Mouse (Mus musculus) Muller cell, postnatal 12 days (primary cell): ENCODE data around the gene Sdccag8.

Experiments
- DNase-seq: peaks from one replicate; pipeline ENCODE4 v3.0.0-alpha.2; 2015; ENCODE audit errors: inconsistent ontology term

Sdccag8 gene

DNA sequence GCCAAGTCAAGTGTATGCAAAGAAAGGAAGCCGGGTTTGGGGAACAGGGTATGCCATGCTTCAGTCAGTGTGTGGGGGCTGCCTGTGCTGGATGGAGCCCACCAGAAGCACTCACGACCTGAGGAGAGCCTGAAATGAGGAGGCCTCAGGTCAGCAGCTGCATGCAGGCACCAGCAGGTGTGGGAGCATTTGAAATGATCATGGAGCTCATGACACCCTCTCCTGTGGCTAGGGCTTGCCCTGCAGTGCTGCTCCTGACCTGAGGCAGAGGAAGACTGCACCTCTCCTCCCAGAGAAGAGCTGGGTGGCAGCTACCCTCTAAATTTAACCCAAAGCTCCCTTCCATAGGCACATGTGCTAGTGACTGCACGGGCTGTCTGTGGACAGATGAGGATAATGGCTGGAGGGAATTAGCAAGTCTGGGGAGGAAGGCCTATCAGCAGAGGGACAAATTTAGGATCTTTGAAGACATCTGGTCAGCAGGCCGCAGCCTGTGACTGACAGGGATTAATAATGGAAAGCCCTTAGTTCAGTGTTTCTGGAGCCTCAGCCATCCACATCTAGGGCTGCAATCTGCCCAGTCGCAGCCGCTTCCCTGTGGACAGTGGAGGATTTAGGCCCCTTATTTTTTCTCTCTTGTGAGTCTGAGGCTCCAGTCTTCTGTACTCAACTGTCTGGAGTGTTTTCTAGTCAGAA is 196.3 kb downstream of the Sdccag8 start:
- no peak for DNase-seq

DNA sequence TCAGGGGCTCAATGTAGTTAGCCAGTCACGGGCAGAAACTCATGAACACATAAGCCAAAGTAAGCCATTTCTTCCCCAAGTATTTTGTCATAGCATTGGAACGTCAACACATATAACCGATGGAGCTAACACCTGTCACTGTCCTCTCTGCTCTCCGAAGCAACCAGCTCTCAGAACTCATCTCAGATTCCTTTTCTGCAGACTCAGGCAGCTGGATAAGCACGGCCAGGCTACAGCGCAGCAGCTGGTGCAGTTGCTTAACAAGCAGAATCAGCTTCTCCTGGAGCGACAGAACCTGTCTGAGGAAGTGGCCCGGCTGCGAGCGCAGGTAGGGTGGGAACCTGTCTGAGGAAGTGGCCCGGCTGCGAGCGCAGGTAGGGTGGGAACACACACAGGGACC is 197.2 kb downstream of the Sdccag8 start:
- DNase-seq: no peak

DNA sequence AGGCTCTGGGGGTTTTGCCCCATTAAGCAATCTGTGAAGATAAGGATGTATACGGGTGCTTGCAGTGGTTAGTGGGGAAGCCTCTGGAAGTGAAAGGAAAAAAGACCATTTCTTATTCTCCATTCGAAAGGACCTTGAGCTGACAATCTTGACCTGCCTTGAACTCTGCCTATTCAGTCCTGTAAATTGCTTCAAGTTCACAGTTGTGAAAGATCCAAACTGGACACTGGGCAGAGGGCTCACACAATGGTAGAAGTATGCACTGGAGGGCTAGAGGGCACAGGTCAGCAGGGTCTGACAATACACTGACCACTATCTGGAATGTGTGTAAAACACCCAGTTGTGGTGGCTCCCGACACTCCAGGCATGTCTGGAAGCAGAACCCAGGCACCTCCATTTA is 198.3 kb downstream of the Sdccag8 start:
- peak; percentile 48 for DNase-seq

DNA sequence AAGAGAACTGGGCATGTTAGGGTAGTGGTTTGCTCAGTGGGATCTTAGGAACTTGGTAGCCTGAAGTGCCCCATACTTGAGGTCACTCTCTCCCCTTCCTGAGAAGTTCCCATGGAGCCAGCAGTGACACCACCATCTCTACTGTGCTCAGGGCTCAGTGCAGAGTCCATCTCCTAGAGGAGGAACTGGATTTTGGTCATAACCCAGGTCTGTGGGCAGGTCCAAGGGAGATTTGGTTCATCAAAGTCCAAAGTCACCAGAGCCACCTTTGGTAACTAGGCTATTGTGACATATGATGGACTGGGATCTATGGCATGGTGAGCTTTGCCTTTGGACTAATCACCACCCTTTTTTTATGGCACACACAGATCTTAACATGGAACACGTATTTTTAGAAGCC is 198.9 kb downstream of the Sdccag8 start:
- DNase-seq: no peak

DNA sequence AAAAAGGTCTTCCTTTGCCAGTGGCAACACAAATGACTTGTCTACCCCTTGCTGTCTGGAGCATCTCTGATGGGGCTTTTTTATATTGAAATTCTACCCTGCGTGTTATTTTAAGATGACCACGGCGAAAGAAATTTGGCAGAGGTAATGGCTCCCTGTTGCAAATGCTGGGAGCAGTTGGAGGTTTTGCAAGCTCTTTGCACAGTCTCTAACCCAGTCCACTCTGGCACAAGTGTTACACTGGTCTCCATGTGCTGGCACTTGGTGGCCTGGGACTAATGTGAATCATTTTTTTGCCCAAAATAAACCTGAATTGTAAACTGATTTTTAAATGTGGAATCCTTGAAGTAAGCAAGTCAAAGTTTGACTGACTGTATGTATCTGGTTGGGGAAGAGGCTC is 199.3 kb downstream of the Sdccag8 start:
- no peak for DNase-seq

DNA sequence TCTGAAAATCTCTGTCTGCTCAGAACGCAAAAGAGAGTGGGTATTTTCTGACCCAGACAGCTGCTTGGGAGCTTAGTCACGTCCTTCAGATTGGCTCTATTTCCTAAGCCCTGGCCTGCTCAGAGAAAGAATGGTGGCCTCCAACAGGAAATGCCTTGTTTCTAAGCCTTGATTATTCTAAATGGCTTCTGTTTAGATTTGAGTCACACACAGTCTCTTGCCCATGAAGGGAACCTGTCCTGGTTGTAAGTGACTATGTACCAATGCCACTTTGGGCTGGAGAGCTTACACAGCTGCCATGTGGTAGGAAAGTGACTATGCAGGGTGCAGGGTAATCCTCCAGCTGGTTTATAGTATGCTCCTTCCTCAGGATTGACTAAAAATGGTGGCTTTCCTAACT is 199.9 kb downstream of the Sdccag8 start:
- DNase-seq: peak; percentile 86

DNA sequence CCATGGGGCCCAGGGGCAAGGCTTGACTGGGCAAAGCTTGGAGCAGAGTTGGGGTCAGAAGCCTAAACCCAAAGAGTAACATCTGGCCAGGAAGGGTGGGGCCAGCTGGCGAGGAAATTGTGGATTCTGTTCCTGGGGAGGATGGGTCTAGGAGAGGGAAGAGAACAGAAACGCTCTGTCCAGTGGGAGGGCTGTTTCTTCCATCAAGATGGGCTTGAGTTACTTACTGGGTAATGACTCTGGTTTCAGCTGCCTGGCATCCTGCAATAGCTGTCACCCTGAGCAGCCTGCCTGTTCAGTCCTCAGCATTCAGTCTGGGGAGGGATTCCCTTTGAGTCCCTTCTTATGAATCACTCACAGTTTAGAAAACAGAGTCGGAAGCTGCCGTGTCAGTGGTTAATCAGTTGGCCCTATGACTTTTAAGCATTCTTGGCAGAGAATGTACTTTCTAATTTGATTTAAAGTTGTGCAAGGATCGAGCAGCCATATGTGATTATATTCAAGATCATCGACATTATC is 200.5 kb downstream of the Sdccag8 start:
- DNase-seq: peak; percentile 80

DNA sequence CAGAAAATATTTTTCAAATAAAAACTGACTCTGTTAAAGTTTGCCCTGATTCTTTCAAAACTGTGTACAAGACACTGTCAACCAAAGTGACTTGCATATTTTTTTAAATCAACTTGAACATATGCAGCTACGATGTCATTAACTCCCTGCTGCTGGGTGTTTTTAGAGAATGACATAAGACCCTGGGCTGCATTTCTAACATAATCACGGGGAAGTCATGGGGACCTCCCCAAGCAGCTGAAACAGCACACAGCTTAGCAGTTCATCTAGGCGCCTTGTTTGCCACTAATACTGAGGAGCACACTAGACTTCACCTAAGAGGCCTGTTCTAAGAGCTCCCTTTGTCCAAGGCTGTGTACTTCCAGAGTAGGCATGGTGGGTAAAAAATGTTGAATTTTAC is 201.5 kb downstream of the Sdccag8 start:
- DNase-seq: no peak

DNA sequence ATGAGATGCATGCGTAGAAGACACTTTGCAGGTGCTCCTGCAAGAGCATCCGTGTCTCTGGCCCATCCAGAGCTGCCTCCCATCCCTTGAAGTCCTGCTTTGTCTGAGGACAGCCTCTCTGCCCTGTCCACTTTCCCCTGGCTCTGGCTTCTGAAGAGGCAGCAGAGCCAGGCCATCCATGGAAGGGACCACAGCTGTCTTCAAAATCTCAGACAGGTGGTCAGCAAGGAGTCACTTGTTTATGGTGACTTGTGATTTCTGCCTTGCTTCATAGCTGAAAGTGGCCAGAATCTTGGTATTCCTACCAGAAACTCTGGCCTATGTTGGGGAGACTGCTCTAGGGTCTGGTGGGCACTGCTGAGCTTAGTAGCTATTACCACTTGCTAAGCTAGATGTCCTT is 202.3 kb downstream of the Sdccag8 start:
- no peak for DNase-seq

DNA sequence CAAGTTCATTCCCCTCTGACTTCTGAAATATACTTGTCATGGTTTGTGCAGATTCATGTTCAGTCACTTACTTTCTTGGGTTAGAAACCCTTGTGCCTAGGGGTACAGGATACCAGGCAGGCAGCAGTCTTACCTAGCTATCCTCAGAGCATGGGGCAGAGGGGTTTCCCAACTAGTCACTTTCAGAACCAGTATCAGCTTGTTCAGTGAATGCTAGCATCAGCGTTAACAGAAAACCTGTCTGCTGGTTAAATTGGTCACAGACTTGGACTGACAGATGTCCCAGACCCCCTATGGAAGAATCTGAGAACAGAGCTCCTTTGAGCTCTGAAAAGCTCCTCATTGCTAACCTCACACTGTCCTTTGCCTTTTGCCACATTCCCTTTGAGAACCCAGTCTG is 204.3 kb downstream of the Sdccag8 start:
- no peak for DNase-seq

DNA sequence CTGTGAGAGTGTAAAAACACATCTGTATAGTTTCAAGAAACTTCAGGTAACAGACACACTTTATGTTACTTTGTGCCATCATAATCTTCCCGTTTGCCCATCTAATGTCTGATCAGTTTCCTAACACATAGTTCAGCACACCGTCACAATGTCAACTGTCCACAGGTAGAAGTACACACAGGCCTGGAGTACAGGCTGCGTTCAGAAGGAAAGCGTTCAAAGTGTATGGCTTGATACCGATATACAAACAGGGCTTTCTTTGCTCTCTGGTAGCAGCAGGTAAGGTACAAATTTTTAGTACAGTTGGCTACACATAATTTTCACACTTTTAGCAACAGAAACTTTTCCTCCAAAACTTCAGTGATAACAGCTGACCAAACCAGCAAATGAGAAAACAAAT is 205.2 kb downstream of the Sdccag8 start:
- DNase-seq: no peak

DNA sequence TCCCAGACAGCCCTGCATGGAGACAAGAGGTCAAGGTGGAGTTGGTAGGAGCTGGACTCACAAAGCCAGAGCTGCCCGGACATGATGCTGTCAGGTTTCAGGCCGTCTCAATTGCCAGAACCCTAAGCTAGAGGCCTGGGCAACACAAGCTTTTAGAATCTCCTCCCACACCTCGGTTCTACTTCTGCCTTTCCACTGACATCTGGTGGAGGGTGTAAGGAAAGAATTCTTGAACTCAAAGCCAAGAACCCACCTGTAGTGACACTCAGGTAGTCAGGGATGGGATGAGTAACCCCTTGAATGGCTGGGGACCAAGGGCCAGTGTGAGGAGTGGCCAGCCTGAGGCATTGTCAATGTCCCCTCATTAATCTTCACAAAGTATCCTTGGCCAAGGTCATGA is 208.3 kb downstream of the Sdccag8 start:
- no peak for DNase-seq

DNA sequence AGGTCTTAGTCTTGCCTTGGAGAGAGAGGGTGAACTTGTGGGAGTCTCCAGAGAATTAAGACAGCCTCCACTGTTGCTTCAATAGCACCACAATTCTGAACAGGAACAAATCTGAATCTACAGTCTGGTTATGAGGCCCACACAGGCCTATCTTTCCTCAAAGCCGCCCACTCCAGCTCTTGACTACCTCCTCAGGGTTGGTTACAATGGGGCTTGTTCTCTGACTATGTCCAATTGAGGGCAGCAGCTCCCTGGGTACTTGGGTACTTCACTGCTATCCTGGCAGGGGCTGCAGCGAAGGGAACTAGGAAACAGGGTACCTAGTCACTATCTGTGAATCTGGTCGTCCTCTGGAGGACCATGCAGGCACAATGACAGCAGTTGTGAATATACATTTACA is 213.2 kb downstream of the Sdccag8 start:
- no peak for DNase-seq

DNA sequence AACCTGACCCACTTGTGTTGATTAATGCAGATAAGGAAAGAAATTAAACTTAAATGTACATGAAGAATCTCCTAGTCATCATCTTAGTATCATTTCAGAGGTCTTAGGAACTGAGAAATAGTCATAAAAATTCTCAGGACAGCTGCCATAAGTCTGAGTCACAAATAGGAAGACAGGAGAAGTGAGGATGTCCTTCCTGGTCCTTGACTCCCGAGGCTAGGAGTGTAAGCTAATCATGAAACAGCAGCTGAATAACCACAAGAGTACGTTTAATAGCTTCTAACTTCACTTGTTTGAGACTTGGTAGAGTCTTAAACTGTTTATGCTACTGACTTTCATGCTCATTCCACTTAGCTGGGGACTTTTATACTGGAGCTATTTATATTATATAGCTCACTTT is 214.6 kb downstream of the Sdccag8 start:
- DNase-seq: no peak

DNA sequence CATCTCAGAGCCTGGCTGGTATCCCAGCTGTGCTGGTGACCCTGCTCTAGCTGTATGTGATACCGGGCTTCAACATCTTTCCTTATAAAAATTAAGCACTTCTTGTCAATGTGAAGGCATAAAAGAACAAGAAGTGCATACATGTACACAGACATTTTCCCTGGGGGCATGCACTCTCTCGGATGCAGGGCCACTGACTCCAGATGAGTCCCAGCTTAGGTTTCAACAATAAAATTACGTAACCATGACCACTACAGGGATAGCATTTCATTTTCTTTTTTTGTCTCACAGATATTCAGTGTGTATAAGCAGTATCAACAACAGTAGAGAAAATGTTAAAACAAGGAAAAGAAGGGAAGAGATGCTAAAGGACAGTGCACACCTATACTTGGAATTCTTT is 216.2 kb downstream of the Sdccag8 start:
- DNase-seq: no peak

DNA sequence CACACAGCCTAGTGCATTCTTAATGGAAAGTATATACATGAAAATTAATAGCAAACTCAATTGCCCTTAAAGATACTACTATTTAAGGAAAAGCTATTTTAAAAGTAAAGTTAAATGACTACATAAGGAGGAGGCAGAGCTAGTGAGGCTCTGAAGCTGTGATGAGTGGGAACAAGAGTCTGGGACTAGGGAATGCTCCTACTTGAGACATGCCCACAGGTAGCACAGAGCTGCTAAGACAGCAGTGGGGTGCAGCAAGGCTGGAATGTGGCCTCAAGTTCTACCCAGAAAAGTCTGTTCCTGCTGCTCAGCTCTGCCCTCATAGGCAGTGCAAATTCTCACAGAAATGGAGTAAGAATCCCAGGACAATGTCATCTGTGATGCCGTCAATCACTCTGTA is 216.7 kb downstream of the Sdccag8 start:
- no peak for DNase-seq

DNA sequence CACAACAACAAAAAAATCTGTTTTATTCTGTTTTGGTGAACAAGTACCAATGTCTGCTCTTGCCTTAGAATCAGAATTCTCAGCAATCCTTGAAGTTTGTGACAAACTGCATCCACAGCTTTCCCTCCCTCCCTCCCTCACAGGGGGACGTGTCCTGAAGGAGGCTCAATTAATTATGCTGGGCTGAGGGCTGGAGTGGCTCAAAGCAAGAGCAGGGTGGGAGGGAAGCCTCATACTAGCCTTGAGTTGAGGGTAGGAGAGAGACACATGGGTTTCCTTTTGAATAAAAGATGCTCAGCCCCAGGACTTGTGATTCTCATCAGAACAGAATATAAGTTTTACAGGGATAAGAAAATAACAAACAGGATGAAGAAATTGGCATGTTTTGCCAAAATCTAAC is 217.8 kb downstream of the Sdccag8 start:
- no peak for DNase-seq

DNA sequence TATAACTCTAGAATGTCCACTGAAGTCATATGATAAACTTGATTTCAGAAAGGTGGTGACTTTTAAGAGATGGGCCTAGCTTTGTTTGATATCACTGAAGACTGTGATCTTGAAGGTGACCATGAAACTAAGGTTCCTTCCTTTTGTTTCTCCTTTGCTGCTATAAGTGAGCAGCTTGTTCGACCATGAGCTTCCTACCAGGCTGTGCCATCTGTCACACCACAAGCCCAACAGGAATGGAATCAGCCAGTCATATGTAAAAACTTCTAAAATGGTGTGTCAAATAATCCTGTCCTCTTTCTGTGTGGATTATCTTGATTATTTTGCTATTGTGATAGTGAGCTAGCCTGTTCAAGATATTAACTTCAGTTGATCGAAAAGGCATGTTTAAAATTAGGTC is 221.0 kb downstream of the Sdccag8 start:
- no peak for DNase-seq

DNA sequence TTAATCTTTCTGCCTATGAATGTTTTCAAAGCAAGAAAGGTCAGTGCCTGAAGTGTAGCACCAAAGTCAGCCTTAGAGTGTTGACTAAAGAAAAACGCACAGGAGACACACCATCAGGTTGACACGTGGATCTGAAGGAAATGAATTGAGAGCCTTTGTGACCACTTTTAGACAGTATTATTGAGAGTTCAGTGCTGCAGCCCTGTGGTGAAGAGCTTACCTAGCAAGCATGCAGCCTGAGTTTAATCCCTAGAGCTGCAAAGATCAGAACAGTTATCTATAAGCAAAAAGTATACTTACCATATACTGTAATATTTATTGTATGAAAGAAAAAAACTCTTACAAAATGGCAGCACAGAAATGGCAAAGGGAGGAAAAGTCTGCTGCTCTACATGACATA is 223.9 kb downstream of the Sdccag8 start:
- no peak for DNase-seq

DNA sequence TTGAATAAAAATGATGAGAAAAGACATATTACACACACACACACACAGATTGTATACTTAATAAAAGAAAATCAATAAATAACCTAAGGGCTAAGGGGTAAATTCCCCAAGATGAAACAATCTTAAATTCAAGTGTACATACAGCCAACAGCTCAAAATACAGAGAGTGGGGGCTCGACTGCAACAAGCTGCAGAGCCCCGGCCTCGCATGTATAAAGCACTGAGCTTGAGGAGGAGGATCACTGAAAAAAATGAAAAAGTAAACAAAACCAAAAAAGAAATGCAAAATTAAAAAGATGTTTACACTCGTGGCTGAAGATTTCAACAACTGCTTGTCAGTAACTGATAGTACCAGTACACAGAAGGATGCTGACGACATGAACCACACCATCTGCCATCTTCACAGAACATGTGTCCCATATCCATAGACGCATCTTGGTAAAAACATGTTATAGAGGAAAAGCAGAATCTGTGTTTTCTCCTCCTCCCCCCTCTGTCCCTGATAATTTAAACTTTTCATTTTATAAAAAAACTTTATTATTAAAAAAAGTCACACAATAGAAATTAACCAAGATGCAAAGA is 224.7 kb downstream of the Sdccag8 start:
- no peak for DNase-seq

DNA sequence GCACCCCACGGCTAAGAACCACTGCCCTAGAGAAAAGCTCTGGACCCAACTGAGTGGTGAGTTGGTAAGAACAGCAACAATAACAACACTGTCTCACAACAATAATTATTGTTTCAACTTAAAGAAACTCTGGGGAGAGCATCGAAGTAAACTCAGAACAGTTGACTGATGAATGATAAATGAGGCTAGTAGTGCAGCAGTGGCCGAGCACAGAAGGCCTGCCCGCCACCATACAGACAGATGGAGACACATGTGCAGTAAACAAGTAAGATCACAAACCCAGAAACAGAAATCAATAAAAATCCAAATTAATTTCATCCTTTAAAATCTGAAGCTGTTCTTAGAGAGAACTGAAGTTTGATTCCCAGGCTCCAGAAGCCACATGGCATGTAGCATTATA is 225.6 kb downstream of the Sdccag8 start:
- DNase-seq: no peak

DNA sequence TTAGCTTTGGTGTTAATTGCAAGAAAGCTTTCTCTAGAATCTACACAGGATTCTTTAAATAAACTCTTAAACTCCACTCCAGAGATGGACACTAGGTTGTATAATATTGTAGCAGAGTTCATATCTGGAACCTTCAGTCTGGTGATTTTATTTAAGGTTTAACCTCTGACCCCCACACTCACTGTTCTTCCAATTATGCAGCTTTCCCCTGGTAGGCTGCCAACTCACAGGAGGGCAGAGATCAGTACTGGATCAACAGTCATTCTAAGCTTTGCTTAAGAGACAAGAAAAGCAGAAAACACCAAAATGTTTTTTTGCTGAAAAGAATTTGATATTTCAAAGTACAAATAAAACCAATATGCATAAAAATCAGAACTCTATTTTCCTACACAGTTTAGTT is 231.4 kb downstream of the Sdccag8 start:
- DNase-seq: no peak

DNA sequence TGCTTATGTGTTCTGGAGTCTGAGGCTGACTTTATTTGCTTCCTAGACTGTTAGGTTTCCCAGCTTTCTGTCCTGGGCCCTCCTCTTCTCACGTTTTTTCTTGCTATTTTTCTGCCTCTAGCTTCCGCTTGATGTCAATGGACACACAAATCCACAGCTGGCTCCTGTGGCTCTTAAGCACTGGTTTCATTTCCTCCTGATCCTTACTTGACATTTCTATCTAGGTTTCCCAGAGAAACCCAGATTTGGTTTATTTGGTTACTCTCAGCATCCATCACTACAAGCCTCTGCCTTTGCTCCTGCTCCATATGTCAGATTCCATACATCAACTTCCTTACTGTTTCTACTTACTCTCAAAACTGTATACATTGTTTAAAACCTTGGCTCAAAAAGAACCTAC is 232.5 kb downstream of the Sdccag8 start:
- no peak for DNase-seq

DNA sequence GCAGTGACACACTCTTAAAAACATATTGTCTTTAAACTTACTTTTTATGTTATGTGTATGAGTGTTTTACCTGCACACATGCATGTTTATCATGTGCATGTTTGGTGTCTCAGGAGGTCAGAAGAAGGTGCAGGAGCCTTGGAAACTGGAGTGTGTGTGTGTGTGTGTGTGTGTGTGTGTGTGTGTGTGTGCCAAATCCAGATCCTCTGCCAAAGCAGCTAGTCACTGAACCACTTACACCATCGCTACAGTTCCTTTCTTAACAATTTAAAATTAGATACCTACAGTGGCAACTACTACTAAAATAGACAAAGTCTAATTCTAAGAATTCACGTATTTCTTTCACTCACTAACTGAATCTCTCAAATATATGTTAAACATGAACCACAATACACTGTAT is 234.3 kb downstream of the Sdccag8 start:
- no peak for DNase-seq
